Mouse (Mus musculus): ENCODE measurements at regions not wholly inside any gene's neighbourhood (a gene's known extent, or its start where the extent isn't known, plus 50 kb on each side); places are given as distances from the start of the nearest gene placed in this dataset.

GRCm38 (mm10) chr4:9771103-9771474 is 1103.2 kb upstream of the 2610301B20Rik start:
- TF ChIP-seq POLR2A (IDR thresholded peaks at IDR 0.05; ENCODE audit: borderline replicate concordance, extremely low read depth, insufficient read depth, insufficient read length, poor library complexity, severe bottlenecking) (no peak), CTCF (IDR thresholded peaks at IDR 0.05; ENCODE audit: borderline replicate concordance, extremely low read depth, insufficient read depth, insufficient read length) (0 out of 2 replicates have a peak, but pooled peaks have one; percentile 5)
